Mouse (Mus musculus): ENCODE data around the gene Enoph1.

DNA sequence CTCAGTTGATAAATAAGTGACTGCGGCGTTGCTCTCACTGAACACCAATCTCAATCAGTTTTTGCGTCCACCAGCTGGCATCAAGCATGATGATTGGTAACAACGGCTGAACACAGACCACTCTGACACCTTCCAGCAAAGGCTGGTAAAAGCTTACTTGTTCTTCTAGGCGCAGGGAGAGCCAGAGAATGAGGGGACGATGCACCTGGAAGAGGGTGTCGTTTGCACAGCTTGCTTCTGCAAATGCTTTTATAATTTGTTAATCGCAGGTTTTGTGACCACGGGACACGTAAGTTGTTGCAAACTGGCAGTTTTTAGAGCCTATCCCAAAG is 51.4 kb downstream of the Enoph1 start:
- TF ChIP-seq CTCF (IDR thresholded peaks at IDR 0.05; ENCODE audit: borderline replicate concordance, control insufficient read depth, extremely low read depth, insufficient read depth, low read length, poor library complexity), result no peak
- no peak for TF ChIP-seq POLR2A (IDR thresholded peaks at IDR 0.05; ENCODE audit: control insufficient read depth, extremely low read depth, insufficient read depth, low read length, poor library complexity)
